Mouse (Mus musculus) bone marrow, adult 2 months (tissue): ENCODE measurements around the gene Gm14214.

ENCODE experiments used
- CTCF ChIP-seq: fragments of 200-500 bp; IDR thresholded peaks from 2 replicates; pipeline ENCODE4 v1.5.1; 2011; ENCODE audit warnings: low read length, control low read depth; ENCODE audit not compliant: control insufficient read depth, insufficient read depth
- POLR2A ChIP-seq: fragments of 200-500 bp; IDR thresholded peaks from 2 replicates; pipeline ENCODE4 v1.6.1; 2011; ENCODE audit warnings: low read depth, mild to moderate bottlenecking, control low read depth, low read length, borderline replicate concordance; ENCODE audit not compliant: control insufficient read depth

GRCm38 (mm10) chr2:154731916-154732315, 37.9 kb downstream of the Gm14214 start:
- TF ChIP-seq CTCF (no peak), POLR2A (no peak)
